Mouse (Mus musculus): Measurements from ENCODE around the gene S100a13. TPM values are rescaled to one million over a fixed set of nuclear protein-coding genes. Genes with fewer than 3 reads are reported as not detected.

S100a13 gene
- total RNA-seq, 2 experiments from 2014 or later, result 10.4 to 14.4 TPM

DNA sequence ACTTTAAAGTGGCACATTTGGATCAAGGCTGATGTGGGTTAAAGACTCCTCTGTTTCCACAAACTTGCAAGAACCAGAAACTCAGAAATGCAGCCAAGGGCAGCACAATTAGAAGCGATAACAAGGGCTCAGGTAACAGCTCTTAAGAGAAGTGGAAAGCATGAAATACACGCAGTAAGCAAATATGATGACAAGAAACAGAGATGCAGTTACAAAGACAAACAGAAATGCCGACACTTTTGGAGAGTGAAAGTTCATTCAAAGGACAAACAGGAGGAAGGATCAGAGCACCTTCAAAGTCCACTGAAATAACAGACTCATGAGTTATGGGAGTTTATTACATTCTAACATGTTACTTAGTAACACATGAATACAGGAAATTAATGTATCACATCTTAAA lies 7.9 kb upstream of the S100a13 start:
- DNase-seq (ENCODE audit: low spot score), result no peak

DNA sequence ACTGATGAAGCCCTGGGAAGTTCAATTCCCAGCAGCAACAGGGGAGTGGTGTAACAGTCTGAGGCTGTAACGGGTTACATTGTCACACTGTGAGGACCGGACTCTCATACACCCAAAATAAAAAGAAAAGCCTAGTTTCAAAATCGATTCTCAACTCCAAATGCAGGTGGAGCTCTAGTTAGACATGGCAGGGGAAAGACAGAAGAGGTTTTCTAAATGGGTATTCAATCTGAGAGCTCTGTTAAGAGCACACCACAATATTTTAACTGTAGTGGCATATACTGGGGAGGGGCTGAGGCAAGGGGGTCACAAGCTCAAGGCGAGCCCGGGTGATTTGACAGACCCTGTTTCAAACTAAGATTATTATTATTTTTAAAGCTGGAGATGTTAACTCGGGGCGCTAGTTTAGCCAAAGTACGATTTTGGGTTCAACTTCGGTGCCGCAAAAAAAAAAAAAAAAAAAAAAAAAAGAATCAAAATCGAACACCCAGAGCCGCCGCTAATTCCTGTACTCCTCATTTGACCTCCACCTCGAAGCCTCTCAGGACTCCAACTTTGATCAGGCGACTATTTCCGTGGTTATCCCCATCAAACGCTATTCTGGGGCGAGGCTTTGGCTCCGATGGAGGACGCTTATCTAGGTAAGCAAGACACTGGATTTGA lies 5.8 kb upstream of the S100a13 start:
- DNase-seq (ENCODE audit: low spot score), result no peak

DNA sequence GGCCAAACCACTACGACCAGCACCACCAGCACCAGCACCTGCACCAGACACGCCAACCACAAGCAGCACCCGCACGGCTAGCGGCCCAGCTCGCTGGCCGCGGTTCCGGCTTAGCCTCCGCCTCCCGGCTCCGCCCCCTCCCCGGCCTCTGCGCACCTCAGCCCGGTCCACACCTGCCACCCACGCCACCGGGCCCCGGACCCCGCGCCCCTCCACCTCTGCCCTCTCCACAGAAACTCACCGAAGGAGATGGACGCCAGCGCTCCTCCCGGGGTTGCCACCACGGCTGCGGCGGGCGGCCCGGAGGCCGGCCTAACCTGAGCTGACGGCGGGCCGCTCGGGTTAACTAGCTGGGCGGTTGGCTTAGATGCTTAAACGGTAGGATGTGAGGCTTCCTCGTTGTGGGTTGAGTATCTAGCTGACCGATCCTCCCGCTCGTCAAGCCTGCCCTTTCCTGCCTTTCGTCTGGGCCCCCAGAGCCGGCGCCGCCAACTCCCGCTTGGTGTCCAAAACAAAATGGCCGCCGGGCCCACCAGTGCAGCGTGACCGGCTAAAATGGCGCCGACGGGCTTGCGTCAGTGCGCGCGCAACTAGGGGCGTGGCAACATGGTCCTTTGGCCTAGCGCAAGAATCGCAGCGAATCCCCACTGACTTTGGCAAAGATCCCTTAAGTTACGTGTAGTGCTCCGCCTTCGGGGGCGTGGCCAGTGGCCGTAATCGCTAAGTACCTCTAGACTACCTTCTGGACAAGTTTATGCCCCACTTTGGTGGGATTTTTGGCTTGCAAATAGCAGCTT lies 5.1 kb upstream of the S100a13 start, which contains the start of gene Chtop:
Gene Chtop (minus strand): TSS at position 549 of the 797 bp plus-strand sequence.
- peak; percentile 100 for DNase-seq (ENCODE audit: low spot score)

GRCm38 (mm10) chr3:90509747-90510123 lies 4.5 kb upstream of the S100a13 start:
- no peak for DNase-seq (ENCODE audit: low spot score)

GRCm38 (mm10) chr3:90512276-90512675 lies 2.0 kb upstream of the S100a13 start:
- DNase-seq (ENCODE audit: low spot score), result peak; percentile 32

- no peak for DNase-seq (ENCODE audit: low spot score)
Measured at GRCm38 (mm10) chr3:90512948-90513642, 1.1 kb upstream of the S100a13 start.

DNA sequence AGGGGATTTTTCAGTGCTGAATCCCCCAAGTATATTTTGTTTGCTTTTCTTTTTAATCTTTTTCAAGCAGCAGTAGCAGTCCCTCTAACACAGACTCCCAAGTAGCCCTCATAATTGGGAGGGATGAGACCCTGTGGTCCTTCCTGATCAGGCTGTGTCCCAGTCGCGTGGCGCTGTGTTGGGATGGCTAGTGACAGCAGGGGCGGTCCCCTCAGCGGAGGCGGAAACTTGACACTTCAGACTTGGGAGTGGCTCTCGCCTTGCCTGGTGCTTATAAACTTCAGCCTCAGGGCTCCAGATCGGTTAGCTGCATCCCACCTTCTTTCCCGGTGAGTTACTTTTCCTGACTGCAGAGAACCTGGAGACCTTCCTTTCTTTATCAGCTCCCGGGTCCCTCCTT lies 456 bp downstream of the S100a13 start:
- peak; percentile 82 for DNase-seq (ENCODE audit: low spot score)

- peak; percentile 55 for DNase-seq (ENCODE audit: low spot score)
Measured at GRCm38 (mm10) chr3:90515242-90515641, 1.0 kb downstream of the S100a13 start.

DNA sequence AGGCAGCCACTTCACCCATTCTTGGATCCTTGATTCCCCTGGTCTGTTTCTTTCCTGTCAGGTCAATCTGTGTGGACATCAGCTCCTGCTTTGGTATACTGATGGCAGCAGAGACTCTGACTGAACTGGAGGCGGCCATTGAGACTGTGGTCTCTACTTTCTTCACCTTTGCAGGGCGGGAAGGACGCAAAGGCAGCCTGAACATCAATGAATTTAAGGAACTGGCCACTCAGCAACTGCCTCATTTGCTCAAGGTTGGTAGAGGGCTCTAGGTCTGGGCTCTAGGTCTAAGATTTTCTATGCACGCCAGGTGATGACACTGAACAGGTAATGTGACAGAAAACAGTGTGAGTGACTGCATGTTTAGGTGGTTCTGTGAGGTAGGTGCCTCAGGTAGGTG lies 1.6 kb downstream of the S100a13 start:
- no peak for DNase-seq (ENCODE audit: low spot score)

DNA sequence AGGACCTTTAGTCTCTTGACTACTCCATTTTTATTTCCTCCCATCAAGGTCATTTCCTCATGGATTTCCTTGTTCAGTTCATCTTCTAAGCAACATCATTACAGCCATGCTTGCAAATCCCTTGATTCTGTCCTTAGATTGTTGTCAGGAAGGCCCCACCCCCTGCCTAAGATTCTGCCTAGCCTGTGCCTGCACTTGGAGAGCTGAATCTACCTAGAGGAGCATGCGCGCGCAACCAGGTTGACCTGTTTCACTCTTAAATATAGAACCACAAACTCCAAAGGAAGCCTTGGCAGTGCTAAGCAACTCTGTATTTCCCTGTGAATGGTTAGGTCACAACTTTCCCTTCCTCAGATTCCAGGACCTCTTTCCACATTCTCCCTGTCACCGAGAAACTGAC lies 3.5 kb downstream of the S100a13 start:
- DNase-seq (ENCODE audit: low spot score), result no peak

DNA sequence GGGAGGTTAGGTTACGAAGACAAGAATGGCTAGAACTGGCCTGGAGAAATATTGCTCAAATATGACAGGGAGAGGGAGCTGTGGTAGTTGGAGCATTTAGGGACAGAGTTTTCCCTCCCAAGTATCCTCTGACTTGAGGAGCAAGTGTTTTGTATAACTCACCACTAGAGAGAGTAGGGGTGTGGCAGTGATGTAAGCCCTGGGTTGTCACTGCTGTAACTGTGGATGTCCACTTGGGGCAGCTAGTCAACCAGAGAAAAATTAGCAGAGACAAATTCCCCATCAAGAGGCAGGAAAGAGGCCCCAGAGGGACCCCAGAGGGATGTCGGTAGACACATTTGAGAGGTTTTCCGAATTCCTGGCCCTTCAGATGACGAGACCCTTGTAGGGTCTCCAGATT lies 11.2 kb downstream of the S100a13 start:
- peak; percentile 70 for DNase-seq (ENCODE audit: low spot score)

DNA sequence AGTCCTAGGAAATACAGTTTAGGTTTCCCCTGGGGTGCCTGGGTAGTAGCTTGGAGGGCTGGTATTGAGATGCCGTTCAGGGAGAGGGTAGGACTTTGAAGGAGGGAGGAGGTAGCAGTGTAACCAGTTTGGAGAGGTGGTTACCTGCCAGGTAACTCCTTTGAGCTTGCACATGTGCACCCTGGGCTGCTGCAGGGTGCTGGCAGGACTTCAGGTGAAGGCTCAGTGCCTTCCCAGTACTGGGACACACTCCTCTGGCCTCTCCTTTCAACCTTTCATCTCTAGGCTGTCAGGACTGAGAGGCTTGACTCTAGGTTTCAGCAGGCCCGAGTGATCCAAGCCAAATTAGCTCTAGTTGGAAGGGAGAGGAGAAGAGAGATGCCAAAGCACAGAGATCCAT lies 11.8 kb downstream of the S100a13 start:
- no peak for DNase-seq (ENCODE audit: low spot score)

DNA sequence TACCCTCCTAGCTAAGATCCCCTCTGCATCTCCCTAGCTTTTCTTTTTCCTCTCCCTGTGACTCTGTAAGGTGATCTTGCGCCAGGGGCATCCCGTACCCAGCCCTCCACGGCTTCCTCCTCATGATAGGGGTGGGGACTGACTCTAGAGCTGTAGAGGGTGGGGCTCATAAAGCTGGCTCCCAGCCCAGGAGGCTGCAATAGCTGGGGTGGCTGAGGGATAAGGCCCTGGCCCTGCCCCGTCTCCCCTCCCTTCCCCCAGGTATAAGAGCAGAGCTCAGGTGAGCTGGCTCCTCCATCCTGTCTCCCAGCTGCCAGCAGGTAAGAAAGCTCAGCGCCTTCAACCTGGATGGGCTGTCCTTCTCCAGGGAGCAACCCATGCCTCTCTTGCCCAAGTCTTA lies 12.3 kb downstream of the S100a13 start, which contains the start of gene S100a14:
Gene S100a14 (plus strand): TSS at position 277 of the 400 bp plus-strand sequence.
- DNase-seq (ENCODE audit: low spot score), result no peak

- DNase-seq (ENCODE audit: low spot score), result no peak
Measured at GRCm38 (mm10) chr3:90527291-90527873, 13.1 kb downstream of the S100a13 start.

GRCm38 (mm10) chr3:90531713-90532112 lies 17.5 kb downstream of the S100a13 start:
- no peak for DNase-seq (ENCODE audit: low spot score)

GRCm38 (mm10) chr3:90535446-90535845 lies 21.2 kb downstream of the S100a13 start:
- DNase-seq (ENCODE audit: low spot score), result no peak

GRCm38 (mm10) chr3:90537141-90537904 lies 23.1 kb downstream of the S100a13 start, which contains the start of gene S100a16:
S100a16 (plus strand) TSS chr3:90537254.
- peak; percentile 89 for DNase-seq (ENCODE audit: low spot score)

DNA sequence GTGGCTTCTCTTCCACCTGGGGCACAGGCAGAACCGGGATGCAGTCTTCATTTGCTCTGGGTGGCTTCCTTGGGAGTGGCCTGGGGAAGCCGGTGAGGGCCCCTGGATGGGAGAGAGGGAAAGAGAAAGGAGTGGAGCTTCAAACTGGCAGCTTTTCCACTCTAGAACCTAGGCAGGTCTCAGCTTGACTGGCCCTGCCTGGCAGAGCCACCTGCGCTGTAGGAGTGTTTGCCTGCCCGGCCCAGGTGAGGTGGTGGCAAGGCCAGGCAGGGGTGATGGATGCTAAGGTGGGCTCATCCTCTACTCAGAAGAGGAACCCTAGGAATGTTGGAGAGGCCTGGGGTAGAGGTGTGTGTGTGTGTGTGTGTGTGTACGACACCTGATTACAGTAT lies 23.7 kb downstream of the S100a13 start:
- no peak for DNase-seq (ENCODE audit: low spot score)

DNA sequence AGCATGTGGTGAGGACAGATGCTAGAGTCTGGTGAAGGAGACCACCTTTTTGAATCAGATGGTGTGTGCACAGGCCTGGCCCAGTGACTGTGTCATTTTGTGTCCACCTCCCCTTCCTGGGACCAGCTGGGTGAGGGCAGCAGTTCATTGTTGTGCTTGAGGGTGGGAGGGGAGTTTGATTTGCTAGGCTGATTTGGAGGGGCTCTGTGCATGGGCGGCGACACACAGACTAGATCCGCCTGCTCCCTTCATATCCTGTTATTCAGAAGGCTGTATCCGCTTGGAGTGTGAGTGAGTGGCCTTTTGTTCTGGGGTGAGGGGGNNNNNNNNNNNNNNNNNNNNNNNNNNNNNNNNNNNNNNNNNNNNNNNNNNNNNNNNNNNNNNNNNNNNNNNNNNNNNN lies 26.7 kb downstream of the S100a13 start:
- DNase-seq (ENCODE audit: low spot score), result no peak

GRCm38 (mm10) chr3:90549676-90550420 lies 35.6 kb downstream of the S100a13 start:
- DNase-seq (ENCODE audit: low spot score), result no peak

Measured in gastrocnemius, adult 18-20 months (tissue).